Mouse (Mus musculus) limb, embryonic 13.5 days (tissue): ENCODE measurements around the gene Prlh. TPM values are rescaled to one million over a fixed set of nuclear protein-coding genes. Genes with fewer than 3 reads are reported as not detected.

Source experiments
- ATAC-seq: fragments of 200-750 bp; cut with Nextera tagmentation; 2 replicates; pipeline ENCODE4 v1.8.0; 2017; ENCODE audit warnings: low read depth, moderate number of reproducible peaks, moderate TSS enrichment; ENCODE audit not compliant: low FRiP score
- H3K27ac ChIP-seq: fragments of 300-500 bp; sonication (generic); 2 replicates; pipeline ENCODE4 v1.5.1; 2015; ENCODE audit warnings: inconsistent platforms, mild to moderate bottlenecking, moderate library complexity
- H3K27me3 ChIP-seq: fragments of 300-500 bp; sonication (generic); 2 replicates; pipeline ENCODE4 v1.6.1; 2015; ENCODE audit warnings: mild to moderate bottlenecking, inconsistent platforms
- H3K36me3 ChIP-seq: fragments of 300-500 bp; sonication (generic); 2 replicates; pipeline ENCODE4 v1.6.1; 2015; ENCODE audit warnings: inconsistent platforms, mild to moderate bottlenecking, moderate library complexity
- H3K4me1 ChIP-seq: fragments of 300-500 bp; sonication (generic); 2 replicates; pipeline ENCODE4 v1.6.1; 2015; ENCODE audit warnings: inconsistent platforms
- H3K4me2 ChIP-seq: fragments of 300-500 bp; sonication (generic); replicated peaks from 2 replicates; pipeline ENCODE4 v1.6.1; 2015; ENCODE audit warnings: inconsistent platforms, mild to moderate bottlenecking, moderate library complexity
- H3K4me3 ChIP-seq: fragments of 300-500 bp; sonication (generic); 2 replicates; pipeline ENCODE4 v1.5.1; 2015; ENCODE audit warnings: moderate library complexity, mild to moderate bottlenecking, inconsistent platforms
- H3K9ac ChIP-seq: fragments of 300-500 bp; sonication (generic); 2 replicates; pipeline ENCODE4 v1.6.1; 2015; ENCODE audit warnings: mild to moderate bottlenecking, inconsistent platforms
- H3K9me3 ChIP-seq: fragments of 300-500 bp; sonication (generic); 2 replicates; pipeline ENCODE4 v1.6.1; 2016; ENCODE audit warnings: inconsistent platforms
- WGBS: fragments of 180-500 bp; shearing (Covaris S2); methylation state at CpG from one replicate; pipeline ENCODE4 v1.1.7; 2015; 5-methylcytosine and 5-hydroxymethylcytosine counted together
- polyA plus RNA-seq: library from polyadenylated mRNA; unstranded; fragments of >200 nt; fragmentation: Nextera tagmentation; extraction: Ambion mirVana; gene quantifications from 2 replicates; pipeline ENCODE4 v1.2.1, GENCODE M21; 2015

The Prlh gene
- polyA plus RNA-seq, 1 experiment from 2014 or later, result not detected

DNA sequence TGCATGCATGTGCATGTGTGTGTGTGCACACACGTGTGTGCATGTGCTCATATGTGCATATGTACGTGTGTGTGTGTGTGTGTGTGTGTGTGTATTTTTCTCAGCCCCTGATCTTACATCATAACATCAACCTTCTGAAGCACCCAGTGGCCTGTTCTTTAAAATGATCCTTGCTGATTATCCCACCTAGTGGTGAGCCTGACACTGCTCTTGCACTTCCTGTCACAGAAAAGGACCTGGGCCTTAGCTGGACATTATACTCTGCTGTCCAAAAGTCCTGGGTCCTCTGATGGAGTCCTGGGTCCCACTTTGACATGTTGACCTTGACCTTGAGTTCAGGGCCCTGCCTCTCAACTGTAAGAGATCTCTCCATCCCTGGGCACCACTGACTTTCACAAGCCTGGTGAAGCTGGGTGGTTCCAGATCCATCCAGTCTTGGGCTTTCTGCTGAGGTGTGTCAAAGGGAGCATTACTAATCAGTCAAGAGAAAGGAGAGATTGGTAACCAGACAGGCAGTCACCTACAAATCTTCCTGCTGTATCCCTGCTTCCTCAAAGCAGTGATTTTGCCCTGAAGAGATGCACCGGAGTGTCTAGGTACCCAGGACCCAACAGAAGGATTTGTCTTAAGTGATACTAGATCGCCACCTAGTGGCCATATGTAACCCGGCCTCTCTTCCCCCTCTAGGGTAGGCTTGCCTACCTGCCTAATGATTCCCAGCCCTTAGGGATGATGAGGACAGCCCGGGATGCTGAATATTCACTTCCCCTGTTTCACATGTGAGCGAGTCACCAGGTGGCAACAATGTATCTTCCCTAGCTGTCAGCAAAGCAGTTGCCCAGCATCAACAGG lies 3.6 kb downstream of the Prlh start:
- Histone ChIP-seq H3K27ac (no peak overlapping the region), H3K4me2 (no peak overlapping the region), H3K9ac (no peak overlapping the region), H3K27me3 (peaks cover 19% of the 10 kb centered on the region), H3K4me3 (no peak overlapping the region), H3K36me3 (no peaks in the 10 kb centered on the region), H3K9me3 (no peaks in the 10 kb centered on the region), H3K4me1 (peaks cover 3% of the 10 kb centered on the region; the same call in 1 of the 2 replicates)
- WGBS, result 30% methylated on average over 7 of the region's 7 CpGs
- peak; percentile 86; the same call in 1 of the 2 replicates for ATAC-seq

DNA sequence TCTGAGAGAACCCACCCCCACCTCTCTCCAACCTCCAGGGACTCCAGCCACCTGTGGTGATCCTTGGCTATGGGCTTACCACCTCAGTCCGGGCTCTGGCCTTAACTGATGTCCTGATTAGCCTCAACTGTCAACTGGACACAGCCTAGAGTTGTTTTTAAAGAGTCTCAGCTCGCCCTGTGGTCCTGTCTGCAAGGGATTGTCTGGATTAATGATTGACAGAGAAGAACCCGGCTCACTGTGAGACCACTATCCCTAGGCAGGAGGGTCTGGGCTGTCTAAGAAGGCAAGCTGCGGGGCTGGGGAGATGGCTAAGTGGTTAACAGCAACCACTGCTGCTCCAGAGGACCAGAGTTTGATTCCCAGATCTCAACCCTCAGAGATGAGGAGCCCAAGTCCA lies 9.6 kb downstream of the Prlh start:
- Histone ChIP-seq H3K9me3 (no peaks in the 10 kb centered on the region), H3K27ac (no peak overlapping the region), H3K4me3 (no peak overlapping the region), H3K9ac (no peak overlapping the region), H3K36me3 (no peaks in the 10 kb centered on the region), H3K4me2 (no peak overlapping the region), H3K4me1 (0 out of 2 replicates have a peak, but pooled peaks cover 8% of the 10 kb centered on the region), H3K27me3 (peaks cover 19% of the 10 kb centered on the region)
- ATAC-seq, result no peak
- 50% methylated on average over 4 of the region's 4 CpGs for WGBS

DNA sequence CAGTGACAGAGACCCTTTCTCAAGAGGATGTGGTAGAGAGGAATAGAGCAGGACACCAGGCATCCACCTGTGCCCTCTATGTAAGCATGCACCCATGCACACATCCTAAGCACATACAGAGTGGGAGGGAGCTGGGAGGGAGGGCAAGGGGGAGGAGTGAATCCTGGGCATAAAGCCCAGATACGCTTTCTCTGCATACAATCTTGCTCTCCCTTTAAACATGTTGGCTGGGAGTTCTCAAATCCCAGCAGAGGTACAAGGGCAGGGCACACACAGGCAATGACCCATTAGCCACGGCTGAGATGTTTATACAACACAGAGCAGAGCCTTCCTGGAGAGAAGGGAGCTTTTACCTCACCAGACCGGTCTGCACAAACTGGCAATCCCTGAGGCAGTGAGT lies 10.1 kb downstream of the Prlh start:
- Histone ChIP-seq H3K27ac (no peak overlapping the region), H3K4me1 (0 out of 2 replicates have a peak, but pooled peaks cover 8% of the 10 kb centered on the region), H3K4me3 (no peak overlapping the region), H3K36me3 (no peaks in the 10 kb centered on the region), H3K4me2 (no peak overlapping the region), H3K9ac (no peak overlapping the region), H3K9me3 (no peaks in the 10 kb centered on the region), H3K27me3 (peaks cover 16% of the 10 kb centered on the region)
- 22% methylated on average over 3 of the region's 3 CpGs for WGBS
- ATAC-seq, result no peak

DNA sequence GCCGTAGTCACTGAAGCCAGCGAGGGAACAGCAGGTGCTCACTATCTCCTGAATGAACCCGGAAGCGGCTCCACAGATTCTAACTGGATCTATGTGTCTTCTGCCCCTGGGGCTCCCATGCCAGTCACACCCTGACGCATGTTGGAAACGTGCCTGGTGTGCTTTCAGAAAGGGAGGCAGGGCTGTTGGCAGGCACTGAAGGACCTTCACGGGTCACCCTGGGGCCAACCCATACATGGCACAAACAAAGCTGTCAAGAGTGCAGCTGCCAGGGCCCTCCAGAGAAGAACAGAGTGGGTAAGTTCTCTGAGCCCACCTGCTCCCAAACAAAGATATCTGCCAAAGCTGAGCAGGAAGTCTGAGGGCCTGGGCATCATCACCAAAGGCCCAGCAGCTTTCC lies 14.7 kb downstream of the Prlh start:
- H3K4me1 ChIP-seq, result peaks cover 18% of the 10 kb centered on the region
- H3K27me3 ChIP-seq, result 0 out of 2 replicates have a peak, but pooled peaks cover 7% of the 10 kb centered on the region
- no peak overlapping the region for H3K27ac ChIP-seq
- no peak overlapping the region for H3K4me2 ChIP-seq
- WGBS, result 82% methylated on average over 7 of the region's 7 CpGs
- H3K9ac ChIP-seq, result no peak overlapping the region; the same call in 1 of the 2 replicates
- H3K4me3 ChIP-seq, result no peak overlapping the region
- no peaks in the 10 kb centered on the region for H3K36me3 ChIP-seq
- no peaks in the 10 kb centered on the region for H3K9me3 ChIP-seq
- ATAC-seq, result no peak

DNA sequence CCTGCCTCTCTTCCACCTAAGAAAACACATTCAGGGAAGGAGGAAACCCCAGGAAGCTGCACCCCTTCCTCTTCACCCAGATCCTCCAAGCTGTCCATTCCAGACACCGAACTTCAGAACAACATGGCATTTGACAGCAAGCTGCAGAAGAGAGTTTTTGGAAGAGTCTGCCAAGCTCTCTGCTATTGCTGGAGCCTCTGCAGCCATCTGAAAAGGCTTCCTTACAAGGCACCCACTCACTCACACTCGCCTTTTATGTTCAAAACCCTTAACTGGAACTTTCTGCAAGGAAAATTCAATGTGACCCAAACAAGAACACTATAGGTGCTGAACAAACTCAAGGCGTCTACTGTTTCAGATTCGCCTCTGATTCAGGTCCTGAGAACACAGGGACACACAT lies 15.7 kb downstream of the Prlh start:
- WGBS, result 87% methylated on average over 4 of the region's 4 CpGs
- Histone ChIP-seq H3K4me1 (peaks cover 21% of the 10 kb centered on the region), H3K36me3 (no peaks in the 10 kb centered on the region), H3K4me3 (no peak overlapping the region), H3K9me3 (no peaks in the 10 kb centered on the region), H3K27me3 (0 out of 2 replicates have a peak, but pooled peaks cover 7% of the 10 kb centered on the region), H3K4me2 (peak overlapping the region; percentile 31; the same call in 1 of the 2 replicates), H3K9ac (no peak overlapping the region), H3K27ac (no peak overlapping the region)
- no peak for ATAC-seq

DNA sequence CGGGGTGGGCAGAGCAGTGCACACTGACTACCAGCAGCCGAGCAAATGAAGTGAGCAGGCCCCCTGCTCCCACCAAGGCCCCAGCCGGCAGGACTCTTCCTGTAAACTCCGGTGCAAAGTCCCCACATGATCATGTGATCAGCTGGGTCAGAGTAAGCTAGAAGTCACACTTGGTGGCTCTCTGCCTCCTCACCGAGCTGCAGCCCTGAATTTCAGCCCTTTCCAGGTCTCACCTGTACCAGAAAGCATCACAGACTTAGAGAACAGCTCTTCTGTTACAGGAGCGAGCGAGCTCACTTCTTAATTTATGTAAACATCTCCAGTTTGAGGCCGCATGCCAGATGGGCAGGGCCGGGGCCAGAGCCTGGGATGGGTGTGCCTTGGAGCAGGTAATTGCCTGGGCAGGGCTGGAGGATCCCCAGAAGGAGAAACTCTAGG lies 16.5 kb downstream of the Prlh start, which contains the start of gene Rab17:
Gene Rab17 (minus strand): TSS at position 315 of the 438 bp plus-strand sequence.
- Histone ChIP-seq H3K9ac (no peak within 1 kb of the TSS), H3K27ac (no peak within 1 kb of the TSS), H3K4me3 (no peak within 1 kb of the TSS), H3K4me2 (peak within 1 kb of the TSS; percentile 31), H3K4me1 (peaks cover 26% of the 10 kb centered on the region), H3K27me3 (0 out of 2 replicates have a peak, but pooled peaks cover 7% of the 10 kb centered on the region), H3K36me3 (no peaks in the 10 kb centered on the region), H3K9me3 (no peaks in the 10 kb centered on the region)
- ATAC-seq, result no peak
- 17% methylated on average over 9 of the region's 9 CpGs for WGBS

DNA sequence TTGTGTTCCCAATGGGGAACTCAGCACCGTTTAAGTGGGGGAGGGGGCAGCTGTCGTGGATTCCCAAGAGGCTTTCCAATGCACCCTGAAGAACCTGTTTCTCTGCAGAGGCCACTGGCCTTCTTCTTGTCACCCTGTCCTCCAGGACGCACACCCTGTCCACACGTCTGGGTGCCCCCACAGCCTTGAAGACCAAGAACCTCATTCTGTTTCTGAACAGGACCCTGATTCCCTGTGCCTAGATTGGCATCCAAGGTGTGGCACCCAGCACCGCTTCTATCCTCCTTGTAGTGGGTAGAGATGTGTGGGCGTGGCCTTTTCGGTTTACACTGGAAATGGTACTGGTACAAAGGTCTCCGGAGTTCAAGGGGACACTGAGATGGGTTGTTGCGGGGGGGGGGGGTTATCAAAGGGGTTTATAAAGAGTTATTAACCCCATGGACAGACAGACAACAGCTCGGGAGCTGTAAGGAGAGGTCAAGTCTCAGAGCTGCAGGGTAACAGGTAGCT lies 17.0 kb downstream of the Prlh start:
- ATAC-seq, result no peak
- Histone ChIP-seq H3K4me1 (peaks cover 26% of the 10 kb centered on the region), H3K27me3 (0 out of 2 replicates have a peak, but pooled peaks cover 7% of the 10 kb centered on the region), H3K4me3 (no peak overlapping the region), H3K4me2 (no peak overlapping the region), H3K9ac (no peak overlapping the region), H3K36me3 (no peaks in the 10 kb centered on the region), H3K9me3 (no peaks in the 10 kb centered on the region), H3K27ac (no peak overlapping the region)
- 78% methylated on average over 10 of the region's 10 CpGs for whole genome bisulfite sequencing

DNA sequence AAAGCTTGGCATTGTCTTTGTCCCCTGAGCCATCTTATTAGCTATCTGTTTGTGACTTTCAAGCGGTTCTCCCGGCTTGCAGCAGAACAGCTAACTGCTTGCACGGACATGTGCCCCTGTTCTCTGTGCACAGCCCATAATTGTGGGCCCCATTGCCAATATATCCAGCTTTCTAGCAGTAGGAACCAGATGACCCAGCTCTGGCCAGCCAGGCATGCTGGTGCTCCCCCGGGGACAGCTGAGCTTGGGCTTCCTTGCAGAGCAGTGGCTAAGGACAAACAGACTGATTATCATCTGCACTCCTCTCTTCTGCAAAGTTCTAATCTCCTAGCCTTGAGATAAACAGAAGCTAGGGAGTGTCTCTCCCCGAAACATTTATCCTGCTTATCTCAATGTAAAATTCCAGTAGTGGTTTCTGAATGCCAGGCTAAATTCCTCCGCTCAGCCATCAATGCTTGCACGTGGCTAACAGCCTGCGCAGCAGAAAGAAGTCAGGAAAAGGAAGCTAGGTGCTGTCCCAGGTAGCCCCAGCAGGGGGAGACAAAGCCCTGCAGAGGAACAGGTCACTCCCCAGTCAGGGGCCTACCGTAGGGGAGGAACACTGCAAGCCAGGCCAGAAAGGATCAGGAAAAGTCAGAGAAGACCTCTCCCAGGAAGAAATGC lies 20.1 kb downstream of the Prlh start:
- H3K4me3 ChIP-seq, result no peak overlapping the region
- H3K27me3 ChIP-seq, result 0 out of 2 replicates have a peak, but pooled peaks cover 7% of the 10 kb centered on the region
- 26% methylated on average over 9 of the region's 9 CpGs for WGBS
- H3K4me1 ChIP-seq, result peaks cover 28% of the 10 kb centered on the region
- H3K27ac ChIP-seq, result no peak overlapping the region
- peak; percentile 75; the same call in 1 of the 2 replicates for ATAC-seq
- H3K4me2 ChIP-seq, result peak overlapping the region; percentile 12; the same call in 1 of the 2 replicates
- no peaks in the 10 kb centered on the region for H3K9me3 ChIP-seq
- H3K9ac ChIP-seq, result peak overlapping the region; percentile 21; the same call in 1 of the 2 replicates
- no peaks in the 10 kb centered on the region for H3K36me3 ChIP-seq

DNA sequence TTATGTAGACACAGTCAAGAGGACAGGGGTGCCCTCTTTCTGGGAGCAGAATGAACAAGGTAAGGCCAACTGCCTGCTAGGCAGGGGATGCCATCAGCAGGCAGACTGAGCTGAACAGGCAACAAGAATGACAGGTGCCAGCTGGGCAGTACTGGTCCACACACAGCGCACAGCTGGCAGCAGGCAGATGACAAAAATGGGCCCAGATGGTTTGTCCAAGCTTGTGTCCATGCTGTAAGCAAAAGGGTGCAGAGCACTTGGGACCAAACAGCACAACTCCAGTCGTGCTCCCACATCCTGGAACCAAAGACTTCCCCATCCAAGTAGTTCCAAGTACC lies 20.6 kb downstream of the Prlh start:
- H3K9me3 ChIP-seq, result no peaks in the 10 kb centered on the region
- ATAC-seq, result 0 out of 2 replicates have a peak, but pooled peaks have one; percentile 35
- H3K4me3 ChIP-seq, result no peak overlapping the region
- H3K27me3 ChIP-seq, result 0 out of 2 replicates have a peak, but pooled peaks cover 7% of the 10 kb centered on the region
- no peak overlapping the region for H3K4me2 ChIP-seq
- no peak overlapping the region for H3K27ac ChIP-seq
- no peak overlapping the region for H3K9ac ChIP-seq
- 79% methylated on average over 2 of the region's 2 CpGs for WGBS
- peaks cover 28% of the 10 kb centered on the region for H3K4me1 ChIP-seq
- no peaks in the 10 kb centered on the region for H3K36me3 ChIP-seq

DNA sequence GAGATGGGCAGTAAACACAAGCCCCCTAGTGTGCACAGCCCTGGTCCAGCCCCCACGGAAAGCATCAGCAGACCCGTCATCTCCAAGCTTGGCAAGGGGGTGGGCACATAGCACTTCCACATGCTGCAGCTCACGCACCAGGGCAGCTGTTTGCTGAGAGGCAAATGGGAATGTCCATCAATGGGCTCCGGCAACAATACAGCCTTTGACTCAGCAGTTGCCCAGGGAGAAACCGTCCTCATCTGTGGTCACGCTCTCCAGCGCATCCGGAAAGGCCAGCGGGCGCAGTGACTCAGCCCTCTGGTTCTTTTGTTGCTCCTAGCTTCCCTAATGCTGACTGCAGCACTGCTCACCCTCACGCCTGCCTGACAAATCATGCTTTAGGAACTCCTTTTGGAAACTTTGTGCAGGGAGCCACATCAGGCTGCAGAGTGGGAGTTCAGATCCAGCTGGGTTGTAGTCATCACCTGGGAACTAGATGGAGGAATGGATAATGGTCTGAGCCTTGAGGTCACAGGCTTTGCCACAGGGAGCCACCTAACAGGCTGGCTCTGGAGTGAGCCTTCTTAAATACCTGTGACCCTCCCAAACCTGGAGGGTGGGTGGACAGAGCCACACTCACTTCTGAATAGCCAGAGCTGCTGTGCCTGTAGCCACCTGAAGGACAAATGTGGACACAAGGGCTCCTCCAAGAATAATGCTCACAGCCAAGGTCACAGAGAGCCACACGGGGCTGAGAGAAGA lies 22.2 kb downstream of the Prlh start:
- Histone ChIP-seq H3K4me1 (peaks cover 18% of the 10 kb centered on the region), H3K4me3 (no peak overlapping the region), H3K9ac (0 out of 2 replicates have a peak overlapping the region, but pooled peaks have one; percentile 8), H3K36me3 (no peaks in the 10 kb centered on the region), H3K27me3 (0 out of 2 replicates have a peak, but pooled peaks cover 4% of the 10 kb centered on the region), H3K4me2 (no peak overlapping the region), H3K27ac (no peak overlapping the region), H3K9me3 (no peaks in the 10 kb centered on the region)
- no peak; the same call in 1 of the 2 replicates for ATAC-seq
- 32% methylated on average over 12 of the region's 12 CpGs for WGBS

DNA sequence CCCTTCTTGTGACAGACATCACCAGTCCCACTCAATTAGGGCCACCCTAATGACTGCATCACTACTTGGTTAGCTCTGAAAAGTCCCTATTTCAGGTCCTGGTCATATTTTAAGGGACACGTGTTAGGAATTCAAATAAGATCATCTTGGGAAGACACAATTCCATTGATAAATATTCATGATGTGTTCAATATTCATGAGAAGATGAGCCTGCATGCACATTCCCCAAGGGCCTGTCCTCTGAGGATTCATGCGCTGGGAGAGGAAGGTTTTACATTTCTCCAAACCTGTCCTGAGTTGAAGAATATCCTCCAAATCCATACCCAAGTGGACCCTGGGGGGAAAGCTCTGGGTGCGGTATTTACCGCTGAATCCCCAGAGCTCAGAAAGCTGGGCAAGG lies 23.1 kb downstream of the Prlh start:
- 87% methylated on average over 4 of the region's 4 CpGs for WGBS

More for the DNA sequence above, 23.1 kb downstream of the Prlh start:
- Histone ChIP-seq H3K27me3 (0 out of 2 replicates have a peak, but pooled peaks cover 4% of the 10 kb centered on the region), H3K4me3 (no peak overlapping the region), H3K4me2 (no peak overlapping the region), H3K9me3 (no peaks in the 10 kb centered on the region), H3K27ac (no peak overlapping the region), H3K36me3 (no peaks in the 10 kb centered on the region), H3K4me1 (peaks cover 18% of the 10 kb centered on the region), H3K9ac (no peak overlapping the region)
- ATAC-seq, result no peak
